Mouse (Mus musculus): ENCODE results near the gene Tmem92. TPM values are rescaled to one million over a fixed set of nuclear protein-coding genes. Genes with fewer than 3 reads are reported as not detected.

The Tmem92 gene
- total RNA-seq, 4 experiments from 2014 or later, result not detected

- DNase-seq, result no peak
Measured at GRCm38 (mm10) chr11:94728545-94728944, 54.0 kb downstream of the Tmem92 start.

- DNase-seq, result no peak
Measured at GRCm38 (mm10) chr11:94727306-94727705, 55.2 kb downstream of the Tmem92 start.

Other genes starting within 250 kb of the Tmem92 start
- gene Rsad1, start 233.4 kb downstream of the Tmem92 start, total RNA-seq (2022), result 10 to 100 TPM; 15.3 to 35.4 (median 25.1) TPM
- under 1 TPM in 1 of 4 experiments, not detected in 3; 0.21 TPM for gene Chad, start 217.7 kb downstream of the Tmem92 start, total RNA-seq (2022)
- gene Acsf2, start 180.8 kb downstream of the Tmem92 start, total RNA-seq (2022), result 100 to 1,000 TPM; 191 to 242 (median 213) TPM
- 100 to 1,000 TPM in 2 of 4 experiments, 10 to 100 TPM in 2; 91.8 to 129 (median 106) TPM for gene Lrrc59, start 152.9 kb downstream of the Tmem92 start, total RNA-seq (2022)
- gene Mrpl27, start 128.9 kb downstream of the Tmem92 start, total RNA-seq (2022), result 10 to 100 TPM; 71.9 to 79.9 (median 77.6) TPM
- 1 to 10 TPM in 1 of 4 experiments, under 1 TPM in 2, not detected in 1; 0.42 to 1.2 (median 0.62) TPM for gene Eme1, start 128.7 kb downstream of the Tmem92 start, total RNA-seq (2022)
- 10 to 100 TPM; 13.4 to 24.5 (median 18.0) TPM for gene Xylt2, start 105.2 kb downstream of the Tmem92 start, total RNA-seq (2022)
- not detected for gene Gm11541, start 78.2 kb downstream of the Tmem92 start, total RNA-seq (2022)
- gene Cdc34b, start 40.9 kb downstream of the Tmem92 start, total RNA-seq (2022), result under 1 TPM in 2 of 4 experiments, not detected in 2; 0.41 to 0.56 TPM
- gene Col1a1, start 153.5 kb upstream of the Tmem92 start, total RNA-seq (2022), result 10 to 100 TPM; 25.9 to 57.5 (median 32.5) TPM
- not detected for gene Hils1, start 184.9 kb upstream of the Tmem92 start, total RNA-seq (2022)
- not detected for gene Sgca, start 193.6 kb upstream of the Tmem92 start, total RNA-seq (2022)
- 100 to 1,000 TPM; 116 to 149 (median 131) TPM for gene Ppp1r9b, start 208.3 kb upstream of the Tmem92 start, total RNA-seq (2022)
- 1 to 10 TPM; 3.9 to 9.1 (median 5.6) TPM for gene Samd14, start 227.2 kb upstream of the Tmem92 start, total RNA-seq (2022)

Data from adrenal gland, adult 8-10 months (tissue).